Mouse (Mus musculus) Patski (cell line): Measurements from ENCODE around the gene Tjp2. TPM values are rescaled to one million over a fixed set of nuclear protein-coding genes. Genes with fewer than 3 reads are reported as not detected.

ENCODE experiments used
- ATAC-seq: fragments of 100-300 bp; one replicate; pipeline ENCODE4 v1.8.0; 2021
- CTCF ChIA-PET: fragments of 350-600 bp; sonication (Branson Sonifier 250); formaldehyde crosslinking; loops from one replicate; lab custom pipeline; 2022; ENCODE audit warnings: inconsistent platforms; lab: Charles Lee
- POLR2A ChIA-PET: fragments of 350-600 bp; sonication (Branson Sonifier 250); formaldehyde crosslinking; loops from one replicate; lab custom pipeline; 2022; ENCODE audit warnings: antibody characterized with exemption, inconsistent platforms; lab: Charles Lee
- DNase-seq: peaks from one replicate; pipeline ENCODE4 v3.0.0-alpha.2; 2011; ENCODE audit warnings: low read depth, low spot score
- H3K27me3 ChIP-seq: fragments of 371-371 bp; one replicate; pipeline ENCODE4 v1.5.1; 2021
- CTCF ChIP-seq: fragments of 100-300 bp; IDR thresholded peaks from one replicate; pipeline ENCODE4 v1.5.1; 2021
- in situ Hi-C: fragments of 300-500 bp; cut with MboI; formaldehyde crosslinking; loops from 3 replicates; pipeline ENCODE4 v1.11.1; 2018; ENCODE audit warnings: low pct_unique_long_range_greater_than_20kb, mixed read lengths
- polyA plus RNA-seq: library from polyadenylated mRNA; unstranded; gene quantifications from one replicate; pipeline ENCODE4 v1.2.3, GENCODE M21; 2021

Tjp2 gene
- polyA plus RNA-seq, 1 experiment from 2014 or later: 43.3 TPM

- no peak for TF ChIP-seq CTCF
- CTCF ChIA-PET: no interaction called here
- DNase-seq: no peak
- POLR2A ChIA-PET: interaction anchor here (0.6 kb wide), 1 partner anchor 98 kb away, joined by 9 read pairs; no protein-coding TSS in a partner anchor
- H3K27me3 ChIP-seq: no peaks in the 10 kb centered on the region
- no peak for ATAC-seq
- in situ Hi-C loops: loop anchor here (10.0 kb wide), 1 partner anchor 221 kb away; no protein-coding TSS in a partner anchor
Observed at GRCm38 (mm10) chr19:24085306-24085705, 139.5 kb downstream of the Tjp2 start.

GRCm38 (mm10) chr19:24080417-24081080, 144.3 kb downstream of the Tjp2 start:
- in situ Hi-C loops: loop anchor here (10.0 kb wide), 1 partner anchor 216 kb away; no protein-coding TSS in a partner anchor
- ATAC-seq (peak; percentile 22), DNase-seq (no peak)
- peaks cover 10% of the 10 kb centered on the region for H3K27me3 ChIP-seq
- ChIA-PET CTCF (interaction anchor here (1.5 kb wide), 1 partner anchor 19 kb away, joined by 5 read pairs; no protein-coding TSS in a partner anchor), POLR2A (no interaction called here)
- TF ChIP-seq CTCF: no peak

- ChIA-PET CTCF (interaction anchor here (0.7 kb wide), 1 partner anchor 10 kb away, joined by 4 read pairs; no protein-coding TSS in a partner anchor), POLR2A (interaction anchor here (0.6 kb wide), 1 partner anchor 91 kb away, joined by 10 read pairs; no protein-coding TSS in a partner anchor)
- TF ChIP-seq CTCF: no peak
- ATAC-seq: no peak
- in situ Hi-C loops: no loop called here
- DNase-seq: no peak
- peaks cover 10% of the 10 kb centered on the region for H3K27me3 ChIP-seq
Observed at GRCm38 (mm10) chr19:24077658-24078057, 147.2 kb downstream of the Tjp2 start.

GRCm38 (mm10) chr19:24076536-24076935, 148.3 kb downstream of the Tjp2 start:
- ChIA-PET CTCF (no interaction called here), POLR2A (no interaction called here)
- DNase-seq (no peak), ATAC-seq (no peak)
- H3K27me3 ChIP-seq: peaks cover 10% of the 10 kb centered on the region
- TF ChIP-seq CTCF: no peak
- in situ Hi-C loops: no loop called here

GRCm38 (mm10) chr19:24075927-24076326, 148.9 kb downstream of the Tjp2 start:
- ChIA-PET CTCF (no interaction called here), POLR2A (no interaction called here)
- TF ChIP-seq CTCF: no peak
- in situ Hi-C loops: no loop called here
- H3K27me3 ChIP-seq: peaks cover 10% of the 10 kb centered on the region
- no peak for DNase-seq
- no peak for ATAC-seq

- in situ Hi-C loops: no loop called here
- TF ChIP-seq CTCF: no peak
- DNase-seq: no peak
- POLR2A ChIA-PET: interaction anchor here (0.6 kb wide), 1 partner anchor 54 kb away, joined by 5 read pairs; no protein-coding TSS in a partner anchor
- ATAC-seq: no peak
- CTCF ChIA-PET: interaction anchor here (1.3 kb wide), 1 partner anchor 15 kb away, joined by 3 read pairs; no protein-coding TSS in a partner anchor
- peaks cover 15% of the 10 kb centered on the region for H3K27me3 ChIP-seq
Observed at GRCm38 (mm10) chr19:24073155-24073554, 151.7 kb downstream of the Tjp2 start.

- CTCF ChIA-PET: no interaction called here
- H3K27me3 ChIP-seq: peaks cover 22% of the 10 kb centered on the region
- DNase-seq (no peak), ATAC-seq (no peak)
- in situ Hi-C loops: no loop called here
- POLR2A ChIA-PET: interaction anchor here (0.6 kb wide), 1 partner anchor 47 kb away, joined by 3 read pairs; no protein-coding TSS in a partner anchor
- TF ChIP-seq CTCF: no peak
Observed at GRCm38 (mm10) chr19:24064348-24064895, 160.4 kb downstream of the Tjp2 start.

GRCm38 (mm10) chr19:24063585-24063984, 161.2 kb downstream of the Tjp2 start:
- DNase-seq (no peak), ATAC-seq (no peak)
- peaks cover 19% of the 10 kb centered on the region for H3K27me3 ChIP-seq
- ChIA-PET POLR2A (interaction anchor here (0.6 kb wide), 1 partner anchor 46 kb away, joined by 3 read pairs; no protein-coding TSS in a partner anchor), CTCF (no interaction called here)
- in situ Hi-C loops: no loop called here
- TF ChIP-seq CTCF: no peak

GRCm38 (mm10) chr19:24058851-24059250, 166.0 kb downstream of the Tjp2 start:
- DNase-seq: no peak
- no peak for ATAC-seq
- peaks cover 6% of the 10 kb centered on the region for H3K27me3 ChIP-seq
- ChIA-PET CTCF (interaction anchor here (0.9 to 1.5 kb wide), 3 partner anchors 8 to 15 kb away, joined by 3 to 4 read pairs (median 3); no protein-coding TSS in a partner anchor), POLR2A (no interaction called here)
- in situ Hi-C loops: no loop called here
- no peak for TF ChIP-seq CTCF

GRCm38 (mm10) chr19:24058021-24058420, 166.8 kb downstream of the Tjp2 start:
- peaks cover 6% of the 10 kb centered on the region for H3K27me3 ChIP-seq
- ATAC-seq (no peak), DNase-seq (no peak)
- ChIA-PET CTCF (interaction anchor here (0.9 to 1.2 kb wide), 2 partner anchors 9 to 15 kb away, joined by 3 read pairs; no protein-coding TSS in a partner anchor), POLR2A (no interaction called here)
- in situ Hi-C loops: no loop called here
- TF ChIP-seq CTCF: no peak

GRCm38 (mm10) chr19:24056880-24057279, 167.9 kb downstream of the Tjp2 start:
- DNase-seq (no peak), ATAC-seq (no peak)
- in situ Hi-C loops: no loop called here
- ChIA-PET POLR2A (no interaction called here), CTCF (no interaction called here)
- TF ChIP-seq CTCF: peak; percentile 51
- H3K27me3 ChIP-seq: peaks cover 6% of the 10 kb centered on the region
